Mouse (Mus musculus) cortical plate, adult 2 months (tissue): ENCODE measurements around the gene 2310011J03Rik.

ENCODE experiments used
- CTCF ChIP-seq: fragments of 200-500 bp; IDR thresholded peaks from 2 replicates; pipeline ENCODE4 v1.5.1; 2011; ENCODE audit warnings: mild to moderate bottlenecking, control low read depth, low read length; ENCODE audit not compliant: insufficient read depth; ENCODE audit errors: extremely low read depth
- POLR2A ChIP-seq: fragments of 200-500 bp; IDR thresholded peaks from 2 replicates; pipeline ENCODE4 v1.6.1; 2011; ENCODE audit warnings: mild to moderate bottlenecking, low read length, control low read depth; ENCODE audit not compliant: insufficient read depth; ENCODE audit errors: extremely low read depth

DNA sequence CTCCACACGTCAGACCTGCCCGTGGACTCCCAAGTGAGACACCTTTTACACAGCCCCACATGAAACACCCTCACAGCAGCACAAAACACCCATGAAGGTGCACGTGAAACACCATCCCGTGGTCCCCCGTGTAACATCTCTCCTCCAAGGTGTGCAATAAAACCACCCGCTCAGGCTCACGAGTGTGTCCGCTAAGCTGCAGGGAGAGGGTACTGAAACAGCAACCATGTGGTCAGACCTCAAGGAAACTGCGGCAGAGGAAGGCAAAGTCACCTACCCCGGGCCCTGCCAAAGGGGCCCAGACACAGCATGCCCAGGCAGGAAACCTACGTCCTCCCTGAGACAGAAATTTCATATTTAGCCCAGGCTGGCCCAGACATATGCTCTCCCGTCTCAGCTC lies 15.9 kb upstream of the 2310011J03Rik start:
- TF ChIP-seq CTCF (no peak), POLR2A (no peak)
